Comparison of ENCODE assay signal across 10 mouse cellular contexts in the genomic region with DNA sequence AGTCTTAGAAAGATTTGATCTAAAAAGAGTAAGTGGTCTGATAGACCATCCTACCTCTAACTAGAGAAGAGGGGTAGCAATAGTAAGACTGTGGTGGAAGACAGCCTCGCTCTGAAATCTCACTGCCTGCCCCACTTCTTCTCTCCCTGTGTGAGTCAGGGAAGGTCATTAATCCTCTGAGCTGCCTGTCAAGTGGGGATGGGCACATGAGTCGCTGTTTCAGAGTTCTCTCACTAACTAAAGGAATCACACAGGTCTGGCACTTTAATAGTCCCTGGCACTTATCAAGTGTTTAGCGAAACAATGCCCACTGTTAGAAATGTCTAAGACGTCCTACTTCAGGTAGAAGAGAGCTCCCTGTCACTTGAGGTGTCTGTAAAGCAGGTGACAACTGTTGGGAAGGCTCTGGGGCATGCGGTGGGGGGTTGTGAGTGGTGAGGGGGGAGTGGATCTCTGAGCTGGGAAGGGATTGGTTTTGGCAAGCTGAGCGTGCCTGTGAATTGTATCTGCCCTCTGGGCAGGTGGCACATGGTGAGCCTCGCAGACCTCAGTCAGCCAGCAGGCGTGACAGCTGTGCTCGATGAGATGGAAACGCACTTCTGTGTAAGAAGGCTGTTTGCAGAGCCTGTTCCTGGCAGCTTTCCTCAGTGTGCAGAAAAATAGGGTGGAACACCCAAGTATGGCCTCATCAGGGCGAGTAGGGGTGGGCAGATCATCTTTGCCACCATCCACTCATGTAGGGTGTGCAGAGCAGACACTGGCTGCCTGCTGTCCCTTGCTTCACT. TPM values are rescaled to one million over a fixed set of nuclear protein-coding genes. Genes with fewer than 3 reads are reported as not detected.
DNase-seq lines count a peak whose midpoint lies in the region; ATAC-seq lines count a peak whose summit lies in the region.
"Had no signal": no experiment of that assay in that cellular context is flagged by ENCODE, and none has a peak within 500 bp of the region (broad histone marks: within the 10 kb centered on the region; RNA-seq: fewer than 3 reads in every experiment).

No protein-coding gene starts in this region.

- no peak for DNase-seq in heart, adult 9 months (ENCODE audit: low spot score in 2 of 2)
- DNase-seq in cerebellum, adult 9-10 months = peak; percentile 32
- DNase-seq in MN1 (ENCODE audit: low spot score) = no peak
- DNase-seq in right cerebral cortex, postnatal 4 days = no peak
- no peak for DNase-seq in heart, postnatal 14 days
- DNase-seq: lung, embryonic 14.5 days had no signal

- no peaks in the 10 kb centered on the region for H3K9me3 ChIP-seq in heart, embryonic 16.5 days (replicated peaks; ENCODE audit: control insufficient read depth, low read length)
- no peaks in the 10 kb centered on the region for H3K9me3 ChIP-seq in hindbrain, embryonic 16.5 days (ENCODE audit: control insufficient read depth, low read length)

- intact Hi-C loops in heart, postnatal 14 days (cut with DNase I) = no loop called here

- WGBS in heart, embryonic 16.5 days = 46% methylated on average over 11 of the region's 11 CpGs
- 25% methylated on average over 11 of the region's 11 CpGs for WGBS in hindbrain, embryonic 16.5 days

- H3K27me3 ChIP-seq in heart, embryonic 16.5 days (ENCODE audit: control insufficient read depth, insufficient read depth, low read length) = no peaks in the 10 kb centered on the region
- H3K27me3 ChIP-seq in hindbrain, embryonic 16.5 days (replicated peaks; ENCODE audit: control insufficient read depth, insufficient read depth, low read length) = no peaks in the 10 kb centered on the region

- H3K36me3 ChIP-seq in heart, embryonic 16.5 days (ENCODE audit: control insufficient read depth, insufficient read depth) = no peaks in the 10 kb centered on the region
- H3K36me3 ChIP-seq in hindbrain, embryonic 16.5 days (ENCODE audit: control insufficient read depth, insufficient read depth, low read length) = no peaks in the 10 kb centered on the region

- H3K4me1 ChIP-seq in heart, embryonic 16.5 days (ENCODE audit: control insufficient read depth, insufficient read depth, low read length) = peaks cover 3% of the 10 kb centered on the region
- H3K4me1 ChIP-seq in hindbrain, embryonic 16.5 days (ENCODE audit: control insufficient read depth, insufficient read depth, low read depth, low read length) = peaks cover 2% of the 10 kb centered on the region; the same call in 1 of the 2 replicates

- no peak overlapping the region for H3K4me2 ChIP-seq in heart, embryonic 16.5 days (ENCODE audit: low read depth, low read length)
- no peak overlapping the region for H3K4me2 ChIP-seq in hindbrain, embryonic 16.5 days (ENCODE audit: low read length)
- H3K4me2 ChIP-seq: lung, embryonic 14.5 days had no signal

- H3K9ac ChIP-seq in heart, embryonic 16.5 days (ENCODE audit: low read length) = no peak overlapping the region
- H3K9ac ChIP-seq in hindbrain, embryonic 16.5 days (ENCODE audit: low read depth, low read length) = no peak overlapping the region
- H3K9ac ChIP-seq: lung, embryonic 14.5 days had no signal

- H3K4me3 ChIP-seq in heart, embryonic 16.5 days (ENCODE audit: low read length) = no peak overlapping the region
- no peak overlapping the region for H3K4me3 ChIP-seq in hindbrain, embryonic 16.5 days (ENCODE audit: low read length)

- H3K27ac ChIP-seq in heart, embryonic 16.5 days (ENCODE audit: low read length) = no peak overlapping the region
- peak overlapping the region; percentile 46; the same call in 1 of the 2 replicates for H3K27ac ChIP-seq in hindbrain, embryonic 16.5 days (ENCODE audit: low read depth, low read length)

- ATAC-seq in heart, embryonic 16.5 days (replicated peaks; ENCODE audit: extremely low read depth, insufficient read depth, low FRiP score) = 0 out of 2 replicates have a peak, but pooled peaks have one; percentile 33
- peak; percentile 72 for ATAC-seq in hindbrain, embryonic 16.5 days
- ATAC-seq in neutrophil, adult 5-6 weeks (ENCODE audit: extremely low read depth, insufficient number of reproducible peaks, low FRiP score, poor library complexity, severe bottlenecking) = peak; percentile 23; the same call in 1 of the 2 replicates

RNA-seq across cellular contexts. Expression of a gene that starts 57.9 kb away (rescaled TPM):
- polyA plus RNA-seq in heart, embryonic 16.5 days (2015; fragmentation: Nextera tagmentation; extraction: Ambion mirVana) = 33.5 and 37.5 TPM in 2 replicates
- polyA plus RNA-seq in hindbrain, embryonic 16.5 days (2015; fragmentation: Nextera tagmentation; extraction: Ambion mirVana) = 2.3 and 6.0 TPM in 2 replicates
- 0.37 TPM in 1 of 2 replicates, not detected in the other for total RNA-seq in neutrophil, adult 5-6 weeks (2017)
- 1 to 10 TPM; 4.8 to 5.5 TPM for total RNA-seq in heart, postnatal 14 days (2021)
- total RNA-seq: MEL had no signal
